Mouse (Mus musculus) liver, postnatal 0 days (tissue): ENCODE data around the gene Gm14137. TPM values are rescaled to one million over a fixed set of nuclear protein-coding genes. Genes with fewer than 3 reads are reported as not detected.

Source experiments
- ATAC-seq: fragments of 200-750 bp; cut with Nextera tagmentation; 2 replicates; pipeline ENCODE4 v1.8.0; 2017; ENCODE audit warnings: mild to moderate bottlenecking, moderate library complexity
- DNase-seq: peaks from one replicate; pipeline ENCODE4 v3.0.0-alpha.2; 2016
- H3K27ac ChIP-seq: fragments of 300-500 bp; sonication (generic); 2 replicates; pipeline ENCODE4 v1.5.1; 2014; ENCODE audit warnings: antibody characterized with exemption, moderate library complexity, mild to moderate bottlenecking, low read depth
- H3K27me3 ChIP-seq: fragments of 300-500 bp; sonication (generic); 2 replicates; pipeline ENCODE4 v1.6.1; 2014; ENCODE audit warnings: low read length, control low read depth, mixed read lengths; ENCODE audit not compliant: insufficient read depth
- H3K36me3 ChIP-seq: fragments of 300-500 bp; sonication (generic); replicated peaks from 2 replicates; pipeline ENCODE4 v1.6.1; 2014; ENCODE audit warnings: mild to moderate bottlenecking, control low read depth, low read length, moderate library complexity, mixed read lengths; ENCODE audit not compliant: insufficient read depth
- H3K4me1 ChIP-seq: fragments of 300-500 bp; sonication (generic); 2 replicates; pipeline ENCODE4 v1.6.1; 2014; ENCODE audit warnings: antibody characterized with exemption, mild to moderate bottlenecking, control low read depth; ENCODE audit not compliant: insufficient read depth
- H3K4me2 ChIP-seq: fragments of 300-500 bp; sonication (generic); 2 replicates; pipeline ENCODE4 v1.6.1; 2014; ENCODE audit warnings: low read depth, mild to moderate bottlenecking, low read length, moderate library complexity, mixed read lengths
- H3K4me3 ChIP-seq: fragments of 300-500 bp; sonication (generic); 2 replicates; pipeline ENCODE4 v1.5.1; 2014; ENCODE audit warnings: low read depth, low read length
- H3K9ac ChIP-seq: fragments of 300-500 bp; sonication (generic); replicated peaks from 2 replicates; pipeline ENCODE4 v1.6.1; 2014; ENCODE audit warnings: mild to moderate bottlenecking, moderate library complexity
- H3K9me3 ChIP-seq: fragments of 300-500 bp; sonication (generic); 2 replicates; pipeline ENCODE4 v1.6.1; 2016; ENCODE audit warnings: mild to moderate bottlenecking, control low read depth, low read length, mixed read lengths
- CTCF ChIP-seq: sonication (generic); IDR thresholded peaks from 2 replicates; pipeline ENCODE4 v1.5.1; 2016; ENCODE audit warnings: antibody characterized with exemption, low read depth
- EP300 ChIP-seq: IDR thresholded peaks from 2 replicates; pipeline ENCODE4 v1.6.1; 2016; ENCODE audit warnings: antibody characterized with exemption, low read depth, mild to moderate bottlenecking
- WGBS: fragments of 180-500 bp; shearing (Covaris S2); extraction: QIAGEN DNeasy Blood & Tissue Kit; methylation state at CpG from one replicate; pipeline ENCODE4 v1.1.7; 2014; ENCODE audit not compliant: insufficient replicate concordance; 5-methylcytosine and 5-hydroxymethylcytosine counted together
- polyA plus RNA-seq: library from polyadenylated mRNA; unstranded; fragments of >200 nt; fragmentation: Nextera tagmentation; extraction: Ambion mirVana; gene quantifications from 2 replicates; pipeline ENCODE4 v1.2.1, GENCODE M21; 2015

The Gm14137 gene
- polyA plus RNA-seq: 0.06 and 0.08 TPM in 2 replicates

DNA sequence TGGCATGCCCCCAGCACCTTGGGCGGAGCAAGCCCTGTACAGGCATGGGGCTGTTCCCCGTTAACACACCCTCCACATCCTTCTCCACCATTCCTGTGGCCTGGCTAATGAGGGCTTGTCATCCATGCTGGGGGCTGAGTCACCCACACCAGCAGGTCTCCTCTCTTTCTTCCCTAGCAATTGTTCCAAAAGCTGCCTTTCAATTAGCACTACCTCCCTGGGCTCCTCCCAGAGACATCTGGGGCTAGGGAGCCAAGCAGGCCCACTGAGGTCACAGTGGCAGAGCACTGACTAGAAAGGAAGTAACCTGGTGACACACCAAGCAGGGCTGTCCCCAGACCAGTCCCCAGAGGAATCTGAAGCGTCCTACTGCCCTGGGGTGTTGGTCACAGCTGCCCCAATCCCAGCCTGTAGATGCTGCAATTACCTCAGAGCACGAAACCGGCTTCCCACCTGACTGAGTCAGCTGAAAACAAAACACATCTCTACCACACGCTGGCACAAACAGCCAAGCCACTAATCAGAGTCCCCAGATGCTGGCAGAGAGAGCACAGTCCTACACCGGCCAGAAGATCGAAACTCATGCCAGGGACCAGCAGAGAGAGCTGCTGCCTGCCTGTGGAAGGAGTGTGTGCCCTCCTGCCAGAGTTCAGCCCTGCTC is at the start of gene Gm14137:
TSS of gene Gm14137 (plus strand) at position 519 of the 661 bp plus-strand sequence.
- DNase-seq: no peak
- peak within 1 kb of the TSS; percentile 41 for H3K4me2 ChIP-seq
- no peaks in the 10 kb centered on the region for H3K9me3 ChIP-seq
- H3K4me3 ChIP-seq: no peak within 1 kb of the TSS
- no peak within 1 kb of the TSS for H3K27ac ChIP-seq
- TF ChIP-seq CTCF: no peak
- no peak for TF ChIP-seq EP300
- H3K4me1 ChIP-seq: peaks cover 31% of the 10 kb centered on the region
- whole genome bisulfite sequencing: 62% methylated on average over 8 of the region's 8 CpGs
- peaks cover 12% of the 10 kb centered on the region for H3K36me3 ChIP-seq
- H3K9ac ChIP-seq: no peak within 1 kb of the TSS
- no peaks in the 10 kb centered on the region for H3K27me3 ChIP-seq
- ATAC-seq: no peak

DNA sequence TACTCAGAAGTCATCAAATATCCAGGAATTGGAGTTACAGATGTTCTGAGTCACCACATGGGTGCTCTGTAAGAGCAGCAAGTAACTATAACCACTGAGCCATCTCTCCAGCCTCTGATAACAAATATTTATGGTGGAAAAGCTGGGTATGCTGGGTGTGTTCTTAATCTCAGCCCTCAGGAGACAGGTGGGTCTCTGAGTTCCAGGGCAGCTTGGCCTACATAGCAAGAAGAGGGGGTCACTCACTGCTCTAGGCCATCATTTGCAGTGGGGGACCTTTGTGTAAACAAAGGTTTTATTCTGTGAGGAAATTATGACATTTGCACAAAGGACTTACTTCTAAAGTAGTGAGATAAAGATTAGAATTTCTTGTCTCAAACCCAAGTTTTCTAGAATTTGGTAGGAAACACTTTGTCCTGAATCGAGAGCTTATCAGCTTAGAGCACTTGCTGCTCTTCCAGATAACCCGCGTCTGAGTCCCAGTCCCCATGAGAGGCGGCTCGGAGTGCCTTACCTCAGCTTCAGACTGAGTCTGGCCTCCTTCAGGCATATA is 37.9 kb upstream of the Gm14137 start:
- no peaks in the 10 kb centered on the region for H3K9me3 ChIP-seq
- DNase-seq: peak; percentile 49
- peaks cover 3% of the 10 kb centered on the region for H3K4me1 ChIP-seq
- H3K36me3 ChIP-seq: peaks cover 73% of the 10 kb centered on the region
- H3K4me3 ChIP-seq: no peak overlapping the region
- peak; percentile 97 for ATAC-seq
- TF ChIP-seq CTCF (no peak), EP300 (peak; percentile 97)
- H3K27me3 ChIP-seq: no peaks in the 10 kb centered on the region
- H3K27ac ChIP-seq: peak overlapping the region; percentile 67
- WGBS: 41% methylated on average over 5 of the region's 5 CpGs
- peak overlapping the region; percentile 46 for H3K4me2 ChIP-seq
- no peak overlapping the region; the same call in 1 of the 2 replicates for H3K9ac ChIP-seq

DNA sequence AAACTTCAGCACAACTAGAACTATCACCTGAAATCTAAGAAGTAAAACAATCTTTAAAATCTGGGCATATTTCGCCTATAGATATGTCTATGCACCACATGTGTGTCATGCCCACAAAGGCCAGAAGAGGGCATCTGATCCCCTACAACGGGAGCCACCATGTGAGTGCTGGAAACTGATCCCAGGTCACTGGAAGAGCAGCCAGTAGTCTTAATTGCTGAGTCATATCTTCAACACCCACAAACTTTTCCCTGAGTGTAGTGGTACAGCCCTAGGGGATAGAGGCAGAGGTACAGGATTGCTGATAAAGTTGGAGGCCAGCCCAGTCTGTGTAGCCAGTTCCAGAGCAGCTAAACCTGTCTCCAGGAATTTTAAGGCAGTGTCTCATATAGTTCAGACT is 29.1 kb upstream of the Gm14137 start:
- WGBS: 91% methylated on average over 2 of the region's 2 CpGs
- Histone ChIP-seq H3K4me2 (no peak overlapping the region), H3K9me3 (no peaks in the 10 kb centered on the region), H3K36me3 (peaks cover 91% of the 10 kb centered on the region), H3K9ac (no peak overlapping the region), H3K27me3 (no peaks in the 10 kb centered on the region), H3K4me3 (no peak overlapping the region), H3K27ac (no peak overlapping the region), H3K4me1 (no peaks in the 10 kb centered on the region)
- DNase-seq (no peak), ATAC-seq (peak; percentile 41; the same call in 1 of the 2 replicates)
- TF ChIP-seq EP300 (no peak), CTCF (peak; percentile 65)

DNA sequence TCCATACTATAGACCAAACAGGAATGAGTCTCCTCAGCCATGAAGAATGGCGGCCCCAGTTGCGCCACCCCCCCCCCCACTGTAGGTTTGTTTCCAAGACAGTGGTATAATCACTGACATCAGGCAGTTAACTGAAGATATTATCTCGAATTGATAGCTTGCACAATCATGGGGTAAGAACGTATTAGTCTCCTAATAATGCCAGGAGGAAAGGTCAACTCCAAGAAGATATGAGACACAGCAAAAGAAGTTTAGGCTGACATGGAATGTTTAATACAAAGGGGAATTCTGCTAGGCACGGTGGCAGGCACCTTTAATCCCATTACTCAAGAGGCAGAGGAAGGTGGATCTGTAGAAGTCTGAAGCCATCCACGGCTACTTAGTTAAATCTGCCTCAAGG is 27.9 kb upstream of the Gm14137 start:
- 86% methylated on average over 6 of the region's 6 CpGs for WGBS
- H3K27ac ChIP-seq: no peak overlapping the region
- no peak for TF ChIP-seq CTCF
- TF ChIP-seq EP300: no peak
- H3K9ac ChIP-seq: no peak overlapping the region
- H3K4me1 ChIP-seq: no peaks in the 10 kb centered on the region
- DNase-seq: no peak
- no peaks in the 10 kb centered on the region for H3K27me3 ChIP-seq
- no peak overlapping the region for H3K4me3 ChIP-seq
- H3K9me3 ChIP-seq: no peaks in the 10 kb centered on the region
- peaks cover 89% of the 10 kb centered on the region for H3K36me3 ChIP-seq
- H3K4me2 ChIP-seq: no peak overlapping the region
- ATAC-seq: no peak

- no peaks in the 10 kb centered on the region for H3K27me3 ChIP-seq
- H3K36me3 ChIP-seq: peaks cover 89% of the 10 kb centered on the region
- H3K9me3 ChIP-seq: no peaks in the 10 kb centered on the region
- WGBS: 92% methylated on average over 22 of the region's 22 CpGs
- H3K4me3 ChIP-seq: no peak overlapping the region
- H3K4me2 ChIP-seq: no peak overlapping the region
- no peak overlapping the region for H3K9ac ChIP-seq
- DNase-seq (no peak), ATAC-seq (no peak)
- no peak overlapping the region for H3K27ac ChIP-seq
- TF ChIP-seq EP300 (no peak), CTCF (no peak)
- H3K4me1 ChIP-seq: no peaks in the 10 kb centered on the region
These were observed 27.1 kb upstream of the Gm14137 start for GRCm38 (mm10) chr2:119147160-119147678.

DNA sequence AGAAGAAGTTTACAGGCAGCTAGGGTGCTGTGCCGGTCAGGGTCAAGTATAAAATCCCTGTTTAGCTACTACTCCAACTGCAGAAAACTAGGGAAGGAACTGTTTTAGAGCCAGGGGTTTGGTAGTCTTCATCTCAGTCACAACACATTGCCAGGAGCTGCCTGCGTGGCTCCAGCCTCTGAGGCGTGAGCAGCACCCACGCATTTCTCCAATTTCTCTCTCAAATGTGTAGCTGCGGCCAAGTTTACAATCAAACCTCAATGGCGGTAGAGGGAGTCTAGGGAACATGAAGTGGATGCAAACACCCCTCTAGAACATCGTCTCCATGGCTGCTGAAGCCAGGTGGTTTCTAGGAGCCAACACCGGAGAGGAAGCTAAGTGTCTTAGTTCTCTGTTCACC is 26.5 kb upstream of the Gm14137 start:
- Histone ChIP-seq H3K27ac (no peak overlapping the region), H3K4me2 (no peak overlapping the region), H3K27me3 (no peaks in the 10 kb centered on the region), H3K9me3 (no peaks in the 10 kb centered on the region), H3K36me3 (peaks cover 87% of the 10 kb centered on the region), H3K9ac (no peak overlapping the region), H3K4me1 (no peaks in the 10 kb centered on the region), H3K4me3 (no peak overlapping the region)
- DNase-seq (no peak), ATAC-seq (no peak)
- TF ChIP-seq CTCF (no peak), EP300 (no peak)
- 92% methylated on average over 8 of the region's 8 CpGs for WGBS
